Mouse (Mus musculus): ENCODE measurements around the gene Tpst2.

GRCm38 (mm10) chr5:112247399-112247798 lies 29.1 kb upstream of the Tpst2 start:
- TF ChIP-seq CTCF (IDR thresholded peaks at IDR 0.05; ENCODE audit: low read depth) (no peak), EP300 (optimal IDR thresholded peaks at IDR 0.05) (no peak)
